Mouse (Mus musculus): Measurements from ENCODE around the gene Alkbh6. TPM values are rescaled to one million over a fixed set of nuclear protein-coding genes. Genes with fewer than 3 reads are reported as not detected.

Gene Alkbh6
- total RNA-seq, 4 experiments from 2014 or later: 52.8 to 69.5 (median 65.3) TPM

- DNase-seq (ENCODE audit: low spot score in 2 of 2): no peak
Observed at GRCm38 (mm10) chr7:30294296-30294695, 14.2 kb upstream of the Alkbh6 start.

GRCm38 (mm10) chr7:30295103-30295502 is 13.4 kb upstream of the Alkbh6 start:
- DNase-seq (ENCODE audit: low spot score in 2 of 2): no peak

- DNase-seq (ENCODE audit: low spot score in 2 of 2): no peak
Observed at GRCm38 (mm10) chr7:30296816-30297215, 11.7 kb upstream of the Alkbh6 start.

- no peak for DNase-seq (ENCODE audit: low spot score in 2 of 2)
Observed at GRCm38 (mm10) chr7:30297266-30297665, 11.3 kb upstream of the Alkbh6 start.

- DNase-seq (ENCODE audit: low spot score in 2 of 2): no peak
Observed at GRCm38 (mm10) chr7:30300914-30301313, 7.6 kb upstream of the Alkbh6 start.

- no peak for DNase-seq (ENCODE audit: low spot score in 2 of 2)
Observed at GRCm38 (mm10) chr7:30306083-30306779, 2.3 kb upstream of the Alkbh6 start.

GRCm38 (mm10) chr7:30309395-30310129 is 1.0 kb downstream of the Alkbh6 start:
- DNase-seq (ENCODE audit: low spot score in 2 of 2): no peak

GRCm38 (mm10) chr7:30310136-30310535 is 1.6 kb downstream of the Alkbh6 start:
- DNase-seq (ENCODE audit: low spot score in 2 of 2): no peak

- DNase-seq (ENCODE audit: low spot score in 2 of 2): no peak
Observed at GRCm38 (mm10) chr7:30313666-30314320, 5.3 kb downstream of the Alkbh6 start.

- no peak for DNase-seq (ENCODE audit: low spot score in 2 of 2)
Observed at GRCm38 (mm10) chr7:30314721-30315155, 6.2 kb downstream of the Alkbh6 start, which contains the start of gene Syne4. Gene Syne4, plus strand, starts transcription at chr7:30314807.

GRCm38 (mm10) chr7:30315559-30316529 is 7.3 kb downstream of the Alkbh6 start:
- DNase-seq (ENCODE audit: low spot score in 2 of 2): no peak

GRCm38 (mm10) chr7:30318142-30318541 is 9.6 kb downstream of the Alkbh6 start:
- DNase-seq (ENCODE audit: low spot score in 2 of 2): no peak

GRCm38 (mm10) chr7:30320946-30321345 is 12.4 kb downstream of the Alkbh6 start:
- no peak for DNase-seq (ENCODE audit: low spot score in 2 of 2)

GRCm38 (mm10) chr7:30321539-30322284 is 13.2 kb downstream of the Alkbh6 start, which contains the start of gene E130208F15Rik:
Gene E130208F15Rik, plus strand, starts transcription at chr7:30321740.
- peak; percentile 61 to 70 for DNase-seq (ENCODE audit: low spot score in 2 of 2)

- peak; percentile 97 for DNase-seq (ENCODE audit: low spot score in 2 of 2)
Observed at GRCm38 (mm10) chr7:30322285-30322667, 13.8 kb downstream of the Alkbh6 start.

GRCm38 (mm10) chr7:30322865-30323264 is 14.3 kb downstream of the Alkbh6 start:
- no peak for DNase-seq (ENCODE audit: low spot score in 2 of 2)

- DNase-seq (ENCODE audit: low spot score in 2 of 2): no peak
Observed at GRCm38 (mm10) chr7:30323795-30324194, 15.3 kb downstream of the Alkbh6 start, which contains the start of gene Sdhaf1. Gene Sdhaf1, minus strand, starts transcription at chr7:30323895.

GRCm38 (mm10) chr7:30324300-30324944 is 15.9 kb downstream of the Alkbh6 start:
- DNase-seq (ENCODE audit: low spot score in 2 of 2): peak in 1 of 2 experiments; percentile 59

- no peak for DNase-seq (ENCODE audit: low spot score in 2 of 2)
Observed at GRCm38 (mm10) chr7:30325364-30325763, 16.8 kb downstream of the Alkbh6 start.

GRCm38 (mm10) chr7:30326427-30326826 is 17.9 kb downstream of the Alkbh6 start:
- DNase-seq (ENCODE audit: low spot score in 2 of 2): no peak

All from layer of hippocampus, adult 8-10 months (tissue).